Mouse (Mus musculus) MEL (cell line): Measurements from ENCODE around the gene Dnase1l2.

ENCODE experiments used
- E2F4 ChIP-seq: IDR thresholded peaks from 2 replicates; pipeline ENCODE4 v1.6.1; 2011; ENCODE audit warnings: low read depth, low read length, improper control_type of control experiment, borderline replicate concordance
- ELF1 ChIP-seq: IDR thresholded peaks from 2 replicates; pipeline ENCODE4 v1.6.1; 2014; ENCODE audit warnings: low read depth, mild to moderate bottlenecking, inconsistent platforms, low read length, improper control_type of control experiment, moderate library complexity
- EP300 ChIP-seq, 2 experiments: IDR thresholded peaks; 2 replicates each; pipeline ENCODE4 v1.6.1; 2011; ENCODE audit warnings: improper control_type of control experiment in 2 of 2, low read length in 2 of 2, low read depth in 1 of 2, mild to moderate bottlenecking in 1 of 2
- POLR2A ChIP-seq, 2 experiments: IDR thresholded peaks; 2 replicates each; pipeline ENCODE4 v1.6.1; 2011 to 2012; ENCODE audit warnings: low read length in 2 of 2, mild to moderate bottlenecking in 2 of 2, control low read depth in 1 of 2, improper control_type of control experiment in 1 of 2, low read depth in 1 of 2, moderate library complexity in 1 of 2; ENCODE audit not compliant: control insufficient read depth in 1 of 2, insufficient read depth in 1 of 2, poor library complexity in 1 of 2
- POLR2AphosphoS2 ChIP-seq: IDR thresholded peaks from 2 replicates; pipeline ENCODE4 v1.6.1; 2011; ENCODE audit warnings: low read length, improper control_type of control experiment
- ZNF384 ChIP-seq: IDR thresholded peaks from 2 replicates; pipeline ENCODE4 v1.6.1; 2012; ENCODE audit warnings: low read depth, mild to moderate bottlenecking, inconsistent platforms, low read length, improper control_type of control experiment

DNA sequence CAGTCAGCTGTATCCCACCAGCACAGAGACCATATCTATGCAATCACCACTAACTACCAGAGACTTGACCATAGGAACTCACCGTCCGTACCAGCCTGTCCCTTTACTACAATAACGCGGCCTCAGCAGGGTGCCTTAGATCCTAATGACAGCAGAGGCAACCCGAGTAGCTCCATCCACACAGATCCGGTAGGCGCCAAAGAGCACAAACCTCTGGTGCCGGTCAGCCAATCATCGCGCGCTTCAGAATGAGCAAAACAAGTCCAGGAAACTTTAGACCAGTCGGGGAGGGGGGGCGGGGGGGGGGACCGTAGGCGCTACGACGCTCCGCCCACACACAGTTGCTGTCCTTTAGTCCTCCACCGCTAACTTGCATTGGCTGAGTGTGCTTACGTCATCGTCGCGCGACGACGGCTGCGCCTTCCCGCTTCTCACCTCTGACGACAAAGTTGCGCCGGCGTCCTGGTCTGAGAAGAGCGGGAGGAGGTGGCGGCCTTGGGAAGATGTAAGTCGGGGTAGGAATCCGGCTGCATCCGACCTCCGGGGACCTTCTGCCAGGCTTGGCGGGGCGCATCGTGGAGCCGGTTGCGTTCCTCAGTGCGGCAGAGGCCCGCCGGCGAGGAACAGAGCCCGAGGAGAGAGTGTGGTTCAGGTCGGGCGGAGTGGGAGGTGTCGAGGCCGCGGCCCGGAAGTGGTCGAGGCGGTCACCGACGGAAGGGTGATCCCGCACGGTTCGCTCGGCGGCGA is 28.5 kb downstream of the Dnase1l2 start, which contains the start of gene Rnps1:
- TF ChIP-seq ZNF384: no peak
- peak; percentile 61 to 84 for TF ChIP-seq POLR2A (IDR thresholded peaks at IDR 0.05; ENCODE audit: control insufficient read depth in 1 of 2, insufficient read depth in 1 of 2, low read depth in 1 of 2, low read length in 2 of 2, poor library complexity in 1 of 2)
- TF ChIP-seq ELF1: peak; percentile 52
- no peak for TF ChIP-seq EP300 (IDR thresholded peaks at IDR 0.05; ENCODE audit: low read depth in 1 of 2, low read length in 2 of 2)
- TF ChIP-seq POLR2AphosphoS2: peak; percentile 69
- peak; percentile 89 for TF ChIP-seq E2F4
